Mouse (Mus musculus) forebrain, embryonic 16.5 days (tissue): ENCODE measurements at regions not wholly inside any gene's neighbourhood (a gene's known extent, or its start where the extent isn't known, plus 50 kb on each side); places are given as distances from the start of the nearest gene placed in this dataset.
A peak's percentile ranks its signal among the peaks of the same experiment; 100 is the strongest.

Source experiments
- ATAC-seq: fragments of 200-750 bp; cut with Nextera tagmentation; 2 replicates; pipeline ENCODE4 v1.8.0; 2017; ENCODE audit warnings: mild to moderate bottlenecking, moderate library complexity
- H3K27ac ChIP-seq: fragments of 300-500 bp; sonication (generic); 2 replicates; pipeline ENCODE4 v1.5.1; 2014; ENCODE audit warnings: low read length, control low read depth
- H3K27me3 ChIP-seq: fragments of 300-500 bp; sonication (generic); replicated peaks from 2 replicates; pipeline ENCODE4 v1.6.1; 2014; ENCODE audit warnings: low read length; ENCODE audit not compliant: control insufficient read depth, insufficient read depth
- H3K36me3 ChIP-seq: fragments of 300-500 bp; sonication (generic); 2 replicates; pipeline ENCODE4 v1.6.1; 2014; ENCODE audit not compliant: control insufficient read depth, insufficient read depth
- H3K4me1 ChIP-seq: fragments of 300-500 bp; sonication (generic); replicated peaks from 2 replicates; pipeline ENCODE4 v1.6.1; 2014; ENCODE audit warnings: low read length; ENCODE audit not compliant: control insufficient read depth, insufficient read depth
- H3K4me2 ChIP-seq: fragments of 300-500 bp; sonication (generic); 2 replicates; pipeline ENCODE4 v1.6.1; 2014; ENCODE audit warnings: mild to moderate bottlenecking, low read length, control low read depth
- H3K4me3 ChIP-seq: fragments of 300-500 bp; sonication (generic); replicated peaks from 2 replicates; pipeline ENCODE4 v1.5.1; 2014; ENCODE audit warnings: mild to moderate bottlenecking, low read length, control low read depth
- H3K9ac ChIP-seq: fragments of 300-500 bp; sonication (generic); replicated peaks from 2 replicates; pipeline ENCODE4 v1.6.1; 2014; ENCODE audit warnings: low read depth, low read length, control low read depth
- H3K9me3 ChIP-seq: fragments of 300-500 bp; sonication (generic); 2 replicates; pipeline ENCODE4 v1.6.1; 2016; ENCODE audit warnings: low read length; ENCODE audit not compliant: control insufficient read depth
- WGBS: fragments of 180-500 bp; shearing (Covaris S2); extraction: QIAGEN DNeasy Blood & Tissue Kit; methylation state at CpG from one replicate; pipeline ENCODE4 v1.1.7; 2014; 5-methylcytosine and 5-hydroxymethylcytosine counted together

DNA sequence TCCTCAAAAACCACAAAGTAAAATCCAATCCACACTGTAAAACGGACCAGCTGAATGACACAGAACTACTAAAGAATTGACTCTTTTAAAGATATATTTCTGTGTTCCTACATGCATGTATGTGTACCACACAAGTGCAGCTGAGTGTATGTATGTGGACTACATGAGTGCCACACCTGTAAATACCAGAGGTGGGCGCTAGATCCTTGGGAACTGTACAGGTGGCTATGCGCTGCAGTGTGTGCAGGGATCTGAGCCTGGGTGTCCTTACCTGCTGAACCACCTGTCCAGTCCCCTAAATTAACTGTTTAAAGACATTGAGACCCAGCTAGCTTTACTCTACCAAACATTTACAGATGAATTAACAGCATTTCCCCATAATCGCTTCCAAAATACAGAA lies 546.6 kb downstream of the Cbln4 start:
- Histone ChIP-seq H3K4me1 (no peaks in the 10 kb centered on the region), H3K36me3 (no peaks in the 10 kb centered on the region), H3K4me2 (no peak overlapping the region), H3K27ac (no peak overlapping the region), H3K27me3 (no peaks in the 10 kb centered on the region), H3K4me3 (no peak overlapping the region), H3K9ac (no peak overlapping the region), H3K9me3 (no peaks in the 10 kb centered on the region)
- 85% methylated on average over 4 of the region's 4 CpGs for WGBS
- no peak for ATAC-seq

DNA sequence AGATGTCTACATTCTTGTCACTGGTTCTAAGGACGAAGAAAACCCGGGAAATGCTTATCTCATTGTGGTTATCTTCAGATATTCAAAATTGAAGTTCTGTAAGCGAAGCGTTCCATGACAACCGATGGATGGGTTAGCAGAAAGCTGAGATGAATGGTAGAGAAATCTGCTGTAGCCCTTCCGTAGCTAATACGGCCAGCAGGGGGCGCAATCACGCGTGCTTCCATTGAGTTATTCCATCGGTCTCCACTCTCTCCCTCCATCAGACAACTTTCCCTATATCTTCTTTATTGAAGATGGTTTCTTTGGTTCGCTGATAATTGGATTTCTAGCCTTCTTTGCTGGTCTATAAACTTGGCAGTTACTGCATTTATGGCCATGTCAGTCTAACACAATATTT lies 549.5 kb downstream of the Cbln4 start:
- Histone ChIP-seq H3K27me3 (no peaks in the 10 kb centered on the region), H3K4me2 (no peak overlapping the region), H3K9ac (no peak overlapping the region), H3K9me3 (no peaks in the 10 kb centered on the region), H3K4me1 (no peaks in the 10 kb centered on the region), H3K4me3 (no peak overlapping the region), H3K36me3 (no peaks in the 10 kb centered on the region), H3K27ac (no peak overlapping the region)
- 44% methylated on average over 12 of the region's 12 CpGs for WGBS
- no peak for ATAC-seq

DNA sequence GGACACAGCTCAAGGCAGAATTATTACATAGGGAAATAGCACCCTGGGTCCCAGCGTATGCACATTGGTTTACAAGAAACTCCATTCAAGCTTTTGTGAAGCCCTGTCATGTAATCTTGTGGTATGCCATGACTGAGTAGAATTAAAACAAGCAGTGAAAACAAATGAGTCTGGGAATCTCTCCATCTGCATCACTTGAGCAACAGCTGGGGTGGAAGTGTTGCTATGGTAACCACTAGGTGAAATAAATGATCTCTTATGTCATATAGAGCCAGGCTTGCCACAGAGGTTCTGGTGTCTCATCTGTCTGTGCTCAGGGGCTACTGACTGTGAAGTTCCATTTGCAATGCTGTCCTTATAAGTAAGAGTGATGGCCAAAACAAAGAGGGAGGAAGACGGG lies 556.0 kb downstream of the Cbln4 start:
- no peak overlapping the region for H3K9ac ChIP-seq
- H3K4me3 ChIP-seq, result no peak overlapping the region
- no peaks in the 10 kb centered on the region for H3K27me3 ChIP-seq
- H3K36me3 ChIP-seq, result no peaks in the 10 kb centered on the region
- H3K27ac ChIP-seq, result no peak overlapping the region
- H3K4me2 ChIP-seq, result no peak overlapping the region
- peak; percentile 58; the same call in 1 of the 2 replicates for ATAC-seq
- peaks cover 9% of the 10 kb centered on the region for H3K4me1 ChIP-seq
- WGBS, result 38% methylated on average over 2 of the region's 2 CpGs
- H3K9me3 ChIP-seq, result no peaks in the 10 kb centered on the region

DNA sequence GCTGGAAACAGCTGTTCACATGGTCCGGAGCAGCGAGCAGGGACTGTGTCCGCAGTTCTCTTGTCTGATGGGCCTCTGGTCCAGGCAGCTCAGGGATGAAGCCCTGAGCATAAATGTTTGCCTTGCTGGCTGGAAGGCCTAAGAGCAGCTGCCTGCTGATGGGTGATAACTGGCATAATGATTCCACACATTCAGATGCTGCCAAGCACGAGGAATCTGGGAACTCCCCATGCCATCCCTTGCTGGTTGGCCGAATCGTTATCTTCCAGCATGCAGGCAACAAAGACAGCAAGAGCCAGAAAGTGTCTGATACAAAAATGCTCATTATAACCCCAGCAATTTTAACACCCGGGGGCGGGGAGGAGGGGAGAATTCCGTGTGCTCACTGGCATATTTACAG lies 590.0 kb downstream of the Cbln4 start:
- 0 out of 2 replicates have a peak overlapping the region, but pooled peaks have one; percentile 23 for H3K27ac ChIP-seq
- H3K4me1 ChIP-seq, result peaks cover 8% of the 10 kb centered on the region
- ATAC-seq, result peak; percentile 79
- H3K9ac ChIP-seq, result no peak overlapping the region
- peaks cover 3% of the 10 kb centered on the region for H3K9me3 ChIP-seq
- 32% methylated on average over 9 of the region's 9 CpGs for WGBS
- H3K27me3 ChIP-seq, result no peaks in the 10 kb centered on the region
- no peaks in the 10 kb centered on the region for H3K36me3 ChIP-seq
- no peak overlapping the region for H3K4me3 ChIP-seq
- H3K4me2 ChIP-seq, result no peak overlapping the region

DNA sequence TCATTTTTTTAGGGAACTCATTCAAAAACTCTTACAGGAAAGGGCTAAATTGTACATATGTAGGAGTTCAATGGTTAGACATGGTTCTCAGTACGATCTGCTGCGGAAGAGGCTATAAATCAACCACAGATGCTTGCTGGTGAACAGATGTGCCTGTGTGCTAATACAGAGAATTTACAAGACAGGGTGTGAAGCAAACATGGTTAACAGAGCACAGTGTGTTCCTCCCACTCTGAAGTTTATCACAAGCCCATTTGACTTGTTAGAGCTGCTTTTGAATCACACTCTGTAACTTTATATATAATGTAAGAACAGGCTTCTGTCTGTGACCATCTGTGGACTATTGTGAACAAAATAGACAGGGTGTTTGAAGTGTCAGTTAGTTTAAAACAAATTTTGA lies 637.2 kb downstream of the Cbln4 start:
- Histone ChIP-seq H3K27me3 (no peaks in the 10 kb centered on the region), H3K4me1 (no peaks in the 10 kb centered on the region), H3K4me2 (no peak overlapping the region), H3K9ac (no peak overlapping the region), H3K27ac (no peak overlapping the region), H3K36me3 (no peaks in the 10 kb centered on the region), H3K4me3 (no peak overlapping the region), H3K9me3 (no peaks in the 10 kb centered on the region)
- 53% methylated on average over 2 of the region's 2 CpGs for whole genome bisulfite sequencing
- peak; percentile 26; the same call in 1 of the 2 replicates for ATAC-seq

DNA sequence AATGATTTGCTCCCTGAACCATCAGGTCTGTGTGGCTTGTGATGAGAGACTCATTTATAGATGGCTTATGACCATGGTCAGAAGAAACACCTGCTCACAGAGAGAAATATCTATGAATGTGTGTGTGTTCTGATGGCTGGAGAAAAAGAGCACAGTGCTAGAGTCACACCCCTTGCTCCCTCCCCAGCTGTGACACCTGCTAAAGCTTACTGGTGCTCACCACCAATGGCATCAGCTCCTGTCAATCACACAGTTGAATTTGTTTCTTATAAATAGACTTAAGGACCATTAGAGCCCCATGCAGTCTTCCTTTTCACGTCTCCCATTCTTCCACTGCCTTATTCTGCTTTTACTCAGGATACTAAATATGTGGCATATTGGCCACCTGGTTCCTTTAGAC lies 654.3 kb downstream of the Cbln4 start:
- no peaks in the 10 kb centered on the region for H3K36me3 ChIP-seq
- no peak for ATAC-seq
- no peak overlapping the region for H3K4me2 ChIP-seq
- no peak overlapping the region for H3K9ac ChIP-seq
- H3K4me3 ChIP-seq, result no peak overlapping the region
- H3K4me1 ChIP-seq, result no peaks in the 10 kb centered on the region
- WGBS, result 35% methylated on average over 1 of the region's 1 CpGs
- no peaks in the 10 kb centered on the region for H3K27me3 ChIP-seq
- H3K9me3 ChIP-seq, result no peaks in the 10 kb centered on the region
- no peak overlapping the region for H3K27ac ChIP-seq

DNA sequence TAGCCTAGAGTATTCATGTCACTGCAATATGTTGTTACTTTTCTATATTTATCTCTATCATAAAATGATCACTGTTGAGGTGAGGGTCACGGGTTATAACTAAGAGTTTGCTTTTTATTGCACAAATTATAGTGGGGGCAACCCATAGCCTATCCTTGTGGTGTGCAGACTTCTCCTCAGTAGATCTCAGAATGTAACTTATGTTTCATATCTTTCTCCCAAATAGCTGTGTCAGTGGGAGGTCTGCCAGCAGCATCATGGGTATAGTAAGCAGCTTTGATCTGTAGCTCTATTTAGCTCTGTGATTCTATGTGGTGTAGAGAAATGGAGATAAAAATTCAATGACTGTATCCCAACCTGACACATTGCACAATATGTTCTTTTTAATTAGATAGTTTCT lies 641.9 kb downstream of the Dok5 start:
- H3K4me3 ChIP-seq, result no peak overlapping the region
- no peaks in the 10 kb centered on the region for H3K4me1 ChIP-seq
- whole genome bisulfite sequencing, result 76% methylated on average over 1 of the region's 1 CpGs
- 0 out of 2 replicates have a peak, but pooled peaks have one; percentile 20 for ATAC-seq
- no peaks in the 10 kb centered on the region for H3K36me3 ChIP-seq
- H3K27me3 ChIP-seq, result no peaks in the 10 kb centered on the region
- H3K9ac ChIP-seq, result no peak overlapping the region
- H3K4me2 ChIP-seq, result no peak overlapping the region
- no peaks in the 10 kb centered on the region for H3K9me3 ChIP-seq
- H3K27ac ChIP-seq, result no peak overlapping the region

DNA sequence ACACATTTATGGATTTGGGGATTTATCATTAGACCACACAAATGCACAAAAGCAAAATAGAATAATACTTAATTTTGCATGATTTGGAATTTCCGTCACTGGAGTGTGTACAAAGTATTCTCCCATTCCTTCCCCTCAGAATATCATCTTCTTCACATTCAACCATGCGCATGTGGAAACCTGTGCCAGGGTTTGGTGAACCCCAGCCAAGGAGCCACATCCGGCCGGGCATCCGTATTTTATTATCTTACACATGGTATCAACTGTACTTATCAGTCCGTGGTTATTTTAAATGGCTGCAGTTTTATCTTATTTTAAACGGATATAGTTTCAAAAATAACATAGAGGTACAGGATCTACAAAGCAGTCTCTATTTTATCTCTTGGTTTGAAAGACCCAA lies 641.4 kb downstream of the Dok5 start:
- Histone ChIP-seq H3K36me3 (no peaks in the 10 kb centered on the region), H3K27ac (no peak overlapping the region), H3K9me3 (no peaks in the 10 kb centered on the region), H3K9ac (no peak overlapping the region), H3K4me3 (no peak overlapping the region), H3K4me2 (no peak overlapping the region), H3K4me1 (no peaks in the 10 kb centered on the region), H3K27me3 (no peaks in the 10 kb centered on the region)
- ATAC-seq, result no peak
- 81% methylated on average over 7 of the region's 7 CpGs for WGBS

DNA sequence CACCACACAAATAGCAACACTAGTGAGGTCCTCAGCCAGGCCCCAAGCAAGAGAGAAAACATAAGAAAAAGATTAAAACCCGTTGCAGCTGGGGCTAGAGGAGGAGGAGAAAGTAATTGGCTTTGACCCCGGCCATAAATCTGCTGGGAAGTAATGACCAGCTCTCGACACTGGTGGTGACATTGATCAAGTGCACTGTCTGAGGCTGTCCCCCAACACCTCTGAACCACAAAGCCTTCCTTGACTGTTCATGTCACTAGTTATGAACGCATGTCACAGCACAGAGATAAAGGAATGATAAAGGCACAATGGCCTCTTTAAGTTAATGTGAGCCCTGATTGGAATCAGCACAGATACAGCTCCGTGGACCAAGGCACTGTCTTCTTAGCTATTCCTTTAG lies 640.1 kb downstream of the Dok5 start:
- no peak for ATAC-seq
- no peaks in the 10 kb centered on the region for H3K9me3 ChIP-seq

DNA sequence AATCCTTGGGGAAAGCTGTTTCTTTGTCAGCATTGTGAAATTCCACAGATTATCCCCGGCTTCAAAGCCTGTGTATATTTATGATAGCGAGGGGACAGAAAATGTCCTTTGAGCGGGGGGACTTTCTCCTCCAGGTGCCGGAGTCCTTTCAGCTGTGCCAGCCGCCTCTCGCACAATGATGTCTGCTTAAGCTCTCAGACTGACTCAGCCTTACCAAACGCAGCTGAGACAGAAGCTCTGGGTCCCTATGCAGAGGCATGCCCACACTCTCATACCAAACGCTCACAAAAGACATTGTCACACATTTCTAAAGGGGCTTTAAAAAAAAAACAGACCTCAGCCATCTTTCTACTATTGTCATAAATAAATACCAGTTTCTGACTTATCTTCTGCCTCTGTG lies 633.9 kb downstream of the Dok5 start:
- Histone ChIP-seq H3K4me2 (no peak overlapping the region), H3K4me1 (no peaks in the 10 kb centered on the region), H3K9me3 (peaks cover 5% of the 10 kb centered on the region), H3K4me3 (no peak overlapping the region), H3K27me3 (no peaks in the 10 kb centered on the region; the same call in 1 of the 2 replicates), H3K9ac (no peak overlapping the region), H3K27ac (no peak overlapping the region), H3K36me3 (no peaks in the 10 kb centered on the region)
- 56% methylated on average over 8 of the region's 8 CpGs for WGBS
- ATAC-seq, result no peak

More for the DNA sequence above, 640.1 kb downstream of the Dok5 start:
- Histone ChIP-seq H3K9ac (no peak overlapping the region), H3K36me3 (no peaks in the 10 kb centered on the region), H3K4me3 (no peak overlapping the region), H3K4me1 (no peaks in the 10 kb centered on the region), H3K27me3 (no peaks in the 10 kb centered on the region), H3K4me2 (no peak overlapping the region), H3K27ac (no peak overlapping the region)
- 50% methylated on average over 5 of the region's 5 CpGs for WGBS
